Mouse (Mus musculus) MEL (cell line): ENCODE data around the gene Ptpn11. TPM values are rescaled to one million over a fixed set of nuclear protein-coding genes. Genes with fewer than 3 reads are reported as not detected.
A peak's percentile ranks its signal among the peaks of the same experiment; 100 is the strongest.
"Not testable (repeated sequence)": the region's sequence is repeated elsewhere in the genome, so short reads cannot be mapped to it uniquely, and the experiment has no call there.

Experiments
- DNase-seq: peaks from one replicate; pipeline ENCODE4 v3.0.0; 2011; ENCODE audit warnings: low read depth, low spot score
- H3K27ac ChIP-seq: 2 replicates; pipeline ENCODE4 v1.5.1; 2012; ENCODE audit warnings: low read depth, mild to moderate bottlenecking, control low read depth, low read length, moderate library complexity; ENCODE audit not compliant: control insufficient read depth
- H3K27me3 ChIP-seq, 2 experiments: fragments of 150-350 bp in 1 of 2; sonication (generic) in 1 of 2; 2 replicates each; pipeline ENCODE4 v1.6.1; 2012; ENCODE audit warnings: low read length in 2 of 2, mild to moderate bottlenecking in 2 of 2, improper control_type of control experiment in 1 of 2, moderate library complexity in 1 of 2; ENCODE audit not compliant: insufficient read depth in 2 of 2, control insufficient read depth in 1 of 2
- H3K36me3 ChIP-seq, 2 experiments: 2 replicates each; pipeline ENCODE4 v1.6.1; 2012 to 2014; ENCODE audit warnings: low read length in 2 of 2, improper control_type of control experiment in 1 of 2, inconsistent platforms in 1 of 2, mild to moderate bottlenecking in 1 of 2; ENCODE audit not compliant: insufficient read depth in 2 of 2, control insufficient read depth in 1 of 2
- H3K4me1 ChIP-seq, 2 experiments: fragments of 150-350 bp in 1 of 2; sonication (generic) in 1 of 2; 2 replicates each; pipeline ENCODE4 v1.6.1; 2012; ENCODE audit warnings: low read length in 2 of 2, improper control_type of control experiment in 1 of 2, mild to moderate bottlenecking in 1 of 2; ENCODE audit not compliant: insufficient read depth in 2 of 2, control insufficient read depth in 1 of 2
- H3K4me3 ChIP-seq, 2 experiments: fragments of 150-350 bp in 1 of 2; sonication (generic) in 1 of 2; 2 replicates each; pipeline ENCODE4 v1.5.1; 2012; ENCODE audit warnings: low read depth in 2 of 2, low read length in 2 of 2, mild to moderate bottlenecking in 2 of 2, moderate library complexity in 2 of 2, control low read depth in 1 of 2, improper control_type of control experiment in 1 of 2; ENCODE audit not compliant: control insufficient read depth in 1 of 2, insufficient read depth in 1 of 2
- H3K79me2 ChIP-seq: 2 replicates; pipeline ENCODE4 v1.6.1; 2012; ENCODE audit warnings: mild to moderate bottlenecking, low read length, moderate library complexity; ENCODE audit not compliant: control insufficient read depth, poor library complexity, insufficient read depth
- H3K9ac ChIP-seq: 2 replicates; pipeline ENCODE4 v1.6.1; 2012; ENCODE audit warnings: low read depth, mild to moderate bottlenecking, control low read depth, low read length, moderate library complexity; ENCODE audit not compliant: control insufficient read depth, poor library complexity, severe bottlenecking
- H3K9me3 ChIP-seq: fragments of 150-350 bp; sonication (generic); replicated peaks from 2 replicates; pipeline ENCODE4 v1.6.1; 2012; ENCODE audit warnings: mild to moderate bottlenecking, low read length, improper control_type of control experiment, moderate library complexity; ENCODE audit not compliant: insufficient read depth
- CHD1 ChIP-seq: IDR thresholded peaks from 2 replicates; pipeline ENCODE4 v1.6.1; 2012; ENCODE audit warnings: low read depth, mild to moderate bottlenecking, inconsistent platforms, low read length, improper control_type of control experiment
- CHD2 ChIP-seq: IDR thresholded peaks from 2 replicates; pipeline ENCODE4 v1.6.1; 2011; ENCODE audit warnings: low read length, improper control_type of control experiment
- E2F4 ChIP-seq: IDR thresholded peaks from 2 replicates; pipeline ENCODE4 v1.6.1; 2011; ENCODE audit warnings: low read depth, low read length, improper control_type of control experiment, borderline replicate concordance
- EP300 ChIP-seq, 2 experiments: IDR thresholded peaks; 2 replicates each; pipeline ENCODE4 v1.6.1; 2011; ENCODE audit warnings: improper control_type of control experiment in 2 of 2, low read length in 2 of 2, low read depth in 1 of 2, mild to moderate bottlenecking in 1 of 2
- JUND ChIP-seq: IDR thresholded peaks from 2 replicates; pipeline ENCODE4 v1.6.1; 2011; ENCODE audit warnings: low read depth, mild to moderate bottlenecking, improper control_type of control experiment, low read length
- MXI1 ChIP-seq: IDR thresholded peaks from 2 replicates; pipeline ENCODE4 v1.6.1; 2011; ENCODE audit warnings: mild to moderate bottlenecking, low read depth, low read length, improper control_type of control experiment
- MYB ChIP-seq: IDR thresholded peaks from 2 replicates; pipeline ENCODE4 v1.6.1; 2011; ENCODE audit warnings: mild to moderate bottlenecking, low read depth, low read length, improper control_type of control experiment
- POLR2A ChIP-seq, 2 experiments: IDR thresholded peaks; 2 replicates each; pipeline ENCODE4 v1.6.1; 2011 to 2012; ENCODE audit warnings: low read length in 2 of 2, mild to moderate bottlenecking in 2 of 2, control low read depth in 1 of 2, improper control_type of control experiment in 1 of 2, low read depth in 1 of 2, moderate library complexity in 1 of 2; ENCODE audit not compliant: control insufficient read depth in 1 of 2, insufficient read depth in 1 of 2, poor library complexity in 1 of 2
- POLR2AphosphoS2 ChIP-seq: IDR thresholded peaks from 2 replicates; pipeline ENCODE4 v1.6.1; 2011; ENCODE audit warnings: low read length, improper control_type of control experiment
- POLR2AphosphoS5 ChIP-seq: IDR thresholded peaks from 2 replicates; pipeline ENCODE4 v1.6.1; 2012; ENCODE audit warnings: low read depth, borderline replicate concordance, mild to moderate bottlenecking, inconsistent platforms, low read length, moderate library complexity, mixed read lengths
- SIN3A ChIP-seq: IDR thresholded peaks from 2 replicates; pipeline ENCODE4 v1.6.1; 2012; ENCODE audit warnings: low read length, improper control_type of control experiment, inconsistent platforms
- TCF12 ChIP-seq: IDR thresholded peaks from 2 replicates; pipeline ENCODE4 v1.6.1; 2014; ENCODE audit warnings: low read depth, mild to moderate bottlenecking, inconsistent platforms, low read length, improper control_type of control experiment, moderate library complexity
- UBTF ChIP-seq: IDR thresholded peaks from 2 replicates; pipeline ENCODE4 v1.6.1; 2012; ENCODE audit warnings: low read depth, mild to moderate bottlenecking, inconsistent platforms, low read length, improper control_type of control experiment, moderate library complexity, borderline replicate concordance; ENCODE audit not compliant: insufficient read depth
- USF1 ChIP-seq: IDR thresholded peaks from 2 replicates; pipeline ENCODE4 v1.6.1; 2014; ENCODE audit warnings: low read depth, mild to moderate bottlenecking, inconsistent platforms, low read length, improper control_type of control experiment, moderate library complexity
- ZMIZ1 ChIP-seq: IDR thresholded peaks from 2 replicates; pipeline ENCODE4 v1.6.1; 2012; ENCODE audit warnings: low read depth, mild to moderate bottlenecking, inconsistent platforms, low read length, improper control_type of control experiment, moderate library complexity
- polyA plus RNA-seq, 2 experiments: library from polyadenylated mRNA; stranded (reverse) in 1 of 2; unstranded in 1 of 2; fragments of >175 nt in 1 of 2; fragments of >200 nt in 1 of 2; gene quantifications; 2 replicates each; pipeline versions ENCODE4 v1.2.1 to v1.2.4; 2012; ENCODE audit warnings: low replicate concordance in 2 of 2, low read depth in 1 of 2; ENCODE audit not compliant: insufficient read length in 2 of 2, insufficient read depth in 1 of 2, missing spikeins in 1 of 2
- total RNA-seq: library from RNA; depleted of rRNA; stranded (reverse); fragments of 300-350 nt; gene quantifications from 2 replicates; pipeline ENCODE4 v1.2.3, GENCODE M21; 2012

The Ptpn11 gene
- total and polyA plus RNA-seq, 3 experiments, result 43.6 to 55.0 (median 46.5) TPM

DNA sequence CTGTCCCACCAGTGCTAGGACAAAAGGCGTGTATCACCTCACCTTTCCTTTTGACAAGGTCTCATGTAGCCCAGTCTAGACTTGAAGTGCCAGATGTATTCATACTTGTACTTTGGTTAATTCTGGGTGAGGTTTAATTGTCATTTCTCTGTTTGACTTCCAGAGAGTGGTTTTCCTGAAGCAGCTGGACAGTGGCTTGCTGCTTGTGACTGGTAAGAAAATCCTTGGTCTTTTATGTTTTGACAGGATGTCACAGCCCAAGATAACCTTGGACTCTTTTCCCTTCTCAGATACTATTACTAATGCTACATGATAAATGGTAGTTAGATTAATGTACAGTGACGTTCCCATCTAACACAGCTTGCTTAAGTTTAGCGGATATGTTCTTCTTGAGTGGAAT lies 15.8 kb upstream of the Ptpn11 start:
- H3K36me3 ChIP-seq, result peaks cover 16 to 23% of the 10 kb centered on the region in 2 experiments
- no peaks in the 10 kb centered on the region for H3K27me3 ChIP-seq
- peaks cover 36% of the 10 kb centered on the region for H3K79me2 ChIP-seq
- TF ChIP-seq TCF12 (no peak), USF1 (no peak), JUND (no peak)
- TF ChIP-seq, all 39 proteins: peak for 0
- Histone ChIP-seq H3K9ac (peak overlapping the region; percentile 99), H3K4me3 (peak overlapping the region; percentile 36 to 93), H3K9me3 (no peaks in the 10 kb centered on the region), H3K4me1 (peaks cover 2 to 14% of the 10 kb centered on the region in 2 experiments; a peak in 2 of 4 replicates), H3K27ac (0 out of 2 replicates have a peak overlapping the region, but pooled peaks have one; percentile 10)
- peak; percentile 16 for DNase-seq

DNA sequence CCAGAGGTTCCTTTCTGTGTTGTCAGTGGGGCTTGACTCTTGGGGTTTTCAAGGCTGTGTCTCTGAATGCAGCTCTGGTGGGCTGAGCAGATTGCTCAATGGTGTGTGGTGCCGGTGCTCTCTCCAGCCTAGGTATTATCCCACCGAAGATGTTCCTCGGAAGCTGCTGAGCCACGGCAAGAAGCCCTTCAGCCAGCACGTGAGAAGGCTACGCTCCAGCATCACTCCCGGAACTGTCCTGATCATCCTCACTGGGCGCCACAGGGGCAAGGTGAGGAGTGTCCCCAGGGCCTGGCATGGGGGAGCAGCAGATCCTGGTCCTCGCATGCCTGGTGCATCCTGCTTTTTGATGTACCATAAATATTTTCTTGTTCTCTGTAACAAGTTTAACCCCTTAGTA lies 15.3 kb upstream of the Ptpn11 start:
- Histone ChIP-seq H3K4me1 (peaks cover 2 to 14% of the 10 kb centered on the region in 2 experiments; a peak in 2 of 4 replicates), H3K79me2 (peaks cover 36% of the 10 kb centered on the region), H3K36me3 (peaks cover 16 to 23% of the 10 kb centered on the region in 2 experiments), H3K4me3 (peak overlapping the region; percentile 69 to 93)
- peak; percentile 29 for DNase-seq
- 0 out of 4 replicates have a peak, but pooled peaks of 1 of the 2 experiments have one; percentile 43 for TF ChIP-seq POLR2A (IDR thresholded peaks at IDR 0.05; ENCODE audit: control insufficient read depth in 1 of 2, insufficient read depth in 1 of 2, low read depth in 1 of 2, low read length in 2 of 2, poor library complexity in 1 of 2)
- no peak for TF ChIP-seq MYB
- no peak for TF ChIP-seq UBTF
- no peak for TF ChIP-seq ZMIZ1
- TF ChIP-seq SIN3A, result no peak
- TF ChIP-seq E2F4, result no peak
- TF ChIP-seq EP300 (IDR thresholded peaks at IDR 0.05; ENCODE audit: low read depth in 1 of 2, low read length in 2 of 2), result no peak
- no peak for TF ChIP-seq CHD2
- TF ChIP-seq POLR2AphosphoS2, result no peak
- 0 out of 2 replicates have a peak, but pooled peaks have one; percentile 13 for TF ChIP-seq MXI1
- TF ChIP-seq USF1, result no peak
- TF ChIP-seq, all 39 proteins: peak for 2
- Histone ChIP-seq H3K27ac (peak overlapping the region; percentile 43), H3K9me3 (no peaks in the 10 kb centered on the region), H3K9ac (peak overlapping the region; percentile 99), H3K27me3 (no peaks in the 10 kb centered on the region)

DNA sequence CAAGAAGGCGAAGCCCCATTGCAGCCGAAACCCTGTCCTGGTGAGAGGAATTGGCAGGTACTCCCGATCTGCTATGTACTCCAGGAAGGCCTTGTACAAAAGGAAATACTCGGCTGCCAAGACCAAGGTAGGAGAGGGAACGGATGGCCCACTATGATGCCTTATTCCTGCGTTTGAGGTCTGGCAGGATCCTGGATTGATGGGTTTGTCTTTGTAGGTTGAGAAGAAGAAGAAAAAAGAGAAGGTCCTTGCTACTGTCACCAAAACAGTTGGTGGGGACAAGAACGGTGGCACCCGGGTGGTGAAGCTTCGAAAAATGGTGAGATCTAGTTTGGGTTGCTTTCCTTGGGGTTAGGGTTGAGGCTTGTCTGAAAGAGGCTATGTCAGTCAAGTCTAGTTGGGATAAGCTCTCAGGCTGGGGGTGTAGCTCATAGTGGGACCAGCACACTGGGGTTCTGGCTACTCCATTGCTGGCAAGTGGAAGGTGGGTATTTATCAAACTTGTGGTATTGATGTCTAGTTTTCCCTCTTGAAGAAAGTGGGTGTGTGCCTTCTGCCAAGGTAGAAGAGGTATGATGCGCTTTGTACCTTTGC lies 14.4 kb upstream of the Ptpn11 start:
- TF ChIP-seq MXI1, result 0 out of 2 replicates have a peak, but pooled peaks have one; percentile 4
- TF ChIP-seq CHD1, result peak; percentile 91; the same call in 1 of the 2 replicates
- 0 out of 2 replicates have a peak, but pooled peaks have one; percentile 33 for TF ChIP-seq POLR2AphosphoS5
- peak overlapping the region; percentile 43 for H3K27ac ChIP-seq

More for the DNA sequence above, 14.4 kb upstream of the Ptpn11 start:
- not testable (repeated sequence) for H3K27me3 ChIP-seq, H3K9me3 ChIP-seq
- Histone ChIP-seq H3K79me2 (peaks cover 36% of the 10 kb centered on the region), H3K36me3 (peaks cover 16 to 23% of the 10 kb centered on the region in 2 experiments), H3K4me1 (peaks cover 2 to 14% of the 10 kb centered on the region in 2 experiments; a peak in 2 of 4 replicates), H3K4me3 (peak overlapping the region; percentile 69 to 93), H3K9ac (peak overlapping the region; percentile 99)
- peak; percentile 43 for DNase-seq
